Mouse (Mus musculus) lung, postnatal 0 days (tissue): ENCODE data around the gene Krtap12-1. TPM values are rescaled to one million over a fixed set of nuclear protein-coding genes. Genes with fewer than 3 reads are reported as not detected.

ENCODE experiments used
- ATAC-seq: fragments of 200-750 bp; cut with Nextera tagmentation; 2 replicates; pipeline ENCODE4 v1.8.0; 2017; ENCODE audit warnings: moderate library complexity
- DNase-seq: peaks from one replicate; pipeline ENCODE4 v3.0.0-alpha.2; 2016; ENCODE audit warnings: low spot score
- H3K27ac ChIP-seq: fragments of 300-500 bp; sonication (generic); 2 replicates; pipeline ENCODE4 v1.5.1; 2014; ENCODE audit warnings: antibody characterized with exemption, mild to moderate bottlenecking, low read length, mixed read lengths
- H3K27me3 ChIP-seq: fragments of 300-500 bp; sonication (generic); replicated peaks from 2 replicates; pipeline ENCODE4 v1.6.1; 2014; ENCODE audit warnings: low read length, mixed read lengths; ENCODE audit not compliant: insufficient read depth
- H3K36me3 ChIP-seq: fragments of 300-500 bp; sonication (generic); 2 replicates; pipeline ENCODE4 v1.6.1; 2014; ENCODE audit warnings: low read length, mixed read lengths; ENCODE audit not compliant: insufficient read depth
- H3K4me1 ChIP-seq: fragments of 300-500 bp; sonication (generic); 2 replicates; pipeline ENCODE4 v1.6.1; 2014; ENCODE audit warnings: antibody characterized with exemption, low read depth, low read length, mixed read lengths; ENCODE audit not compliant: insufficient read depth
- H3K4me2 ChIP-seq: fragments of 300-500 bp; sonication (generic); replicated peaks from 2 replicates; pipeline ENCODE4 v1.6.1; 2014; ENCODE audit warnings: low read depth, mild to moderate bottlenecking, low read length, moderate library complexity, mixed read lengths
- H3K4me3 ChIP-seq: fragments of 300-500 bp; sonication (generic); 2 replicates; pipeline ENCODE4 v1.5.1; 2014; ENCODE audit warnings: low read depth, low read length
- H3K9ac ChIP-seq: fragments of 300-500 bp; sonication (generic); replicated peaks from 2 replicates; pipeline ENCODE4 v1.6.1; 2014; ENCODE audit warnings: low read depth, mild to moderate bottlenecking
- H3K9me3 ChIP-seq: fragments of 300-500 bp; sonication (generic); 2 replicates; pipeline ENCODE4 v1.6.1; 2016; ENCODE audit warnings: low read length, mixed read lengths
- CTCF ChIP-seq: IDR thresholded peaks from 2 replicates; pipeline ENCODE4 v1.5.1; 2016; ENCODE audit warnings: antibody characterized with exemption, mild to moderate bottlenecking
- EP300 ChIP-seq: IDR thresholded peaks from 2 replicates; pipeline ENCODE4 v1.6.1; 2016; ENCODE audit warnings: antibody characterized with exemption, mild to moderate bottlenecking, control low read depth
- WGBS: fragments of 180-500 bp; shearing (Covaris S2); extraction: QIAGEN DNeasy Blood & Tissue Kit; methylation state at CpG from one replicate; pipeline ENCODE4 v1.1.7; 2014; 5-methylcytosine and 5-hydroxymethylcytosine counted together
- polyA plus RNA-seq: library from polyadenylated mRNA; unstranded; fragments of >200 nt; fragmentation: Nextera tagmentation; extraction: Ambion mirVana; gene quantifications from 2 replicates; pipeline ENCODE4 v1.2.1, GENCODE M21; 2015

The Krtap12-1 gene
- polyA plus RNA-seq, 1 experiment from 2014 or later, result not detected

DNA sequence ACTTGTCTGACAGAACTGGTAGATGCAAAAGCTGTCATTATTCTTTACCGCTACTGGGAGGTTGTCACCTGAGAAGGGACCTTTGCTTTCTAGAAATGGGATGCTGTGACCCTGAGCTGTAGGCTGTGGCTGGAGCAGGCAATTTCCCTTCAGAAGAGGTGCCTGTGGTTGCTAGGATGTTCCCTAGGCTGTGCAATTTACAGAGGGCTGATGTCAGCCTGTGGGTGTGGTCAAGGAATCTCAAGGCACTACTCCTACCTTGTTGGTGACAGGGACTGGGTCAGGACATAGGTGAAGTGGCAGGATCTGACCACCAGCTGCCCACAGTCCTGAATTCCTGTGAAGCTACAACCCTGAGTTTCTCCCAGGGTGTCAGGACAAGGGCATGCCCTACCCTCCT is 49.3 kb downstream of the Krtap12-1 start:
- Histone ChIP-seq H3K27me3 (no peaks in the 10 kb centered on the region), H3K4me1 (no peaks in the 10 kb centered on the region), H3K4me2 (no peak overlapping the region), H3K27ac (no peak overlapping the region), H3K9me3 (no peaks in the 10 kb centered on the region), H3K4me3 (no peak overlapping the region), H3K9ac (no peak overlapping the region), H3K36me3 (no peaks in the 10 kb centered on the region)
- WGBS, result 82% methylated on average over 1 of the region's 1 CpGs
- no peak for TF ChIP-seq CTCF
- TF ChIP-seq EP300, result no peak
- DNase-seq, result no peak
- ATAC-seq, result no peak

Other genes starting within 250 kb of the Krtap12-1 start
- 26.8 and 27.2 TPM in 2 replicates for gene Fam207a, start 204.8 kb upstream of the Krtap12-1 start, polyA plus RNA-seq
- gene Itgb2, start 190.3 kb upstream of the Krtap12-1 start, polyA plus RNA-seq, result 19.1 and 21.1 TPM in 2 replicates
- gene Pttg1ip, start 138.9 kb upstream of the Krtap12-1 start, polyA plus RNA-seq, result 189 and 207 TPM in 2 replicates
- gene Sumo3, start 114.5 kb upstream of the Krtap12-1 start, polyA plus RNA-seq, result 185 and 209 TPM in 2 replicates
- 4.9 and 6.4 TPM in 2 replicates for gene Gm49325, start 114.4 kb upstream of the Krtap12-1 start, polyA plus RNA-seq
- gene Ube2g2, start 98.3 kb upstream of the Krtap12-1 start, polyA plus RNA-seq, result 59.8 and 65.6 TPM in 2 replicates
- 0.12 and 0.13 TPM in 2 replicates for gene Tspear, start 34.0 kb upstream of the Krtap12-1 start, polyA plus RNA-seq
- gene Gm19402, start 29.8 kb upstream of the Krtap12-1 start, polyA plus RNA-seq, result not detected in 2 replicates
- gene Gm9508, start 23.4 kb upstream of the Krtap12-1 start, polyA plus RNA-seq, result not detected in 2 replicates
- not detected in 2 replicates for gene Gm10272, start 14.0 kb upstream of the Krtap12-1 start, polyA plus RNA-seq
- not detected in 2 replicates for gene Gm10024, start 9.1 kb upstream of the Krtap12-1 start, polyA plus RNA-seq
- not detected in 2 replicates for gene Gm10142, start 4.8 kb upstream of the Krtap12-1 start, polyA plus RNA-seq
- gene Gm10100, start 5.9 kb downstream of the Krtap12-1 start, polyA plus RNA-seq, result not detected in 2 replicates
- gene Gm18596, start 22.0 kb downstream of the Krtap12-1 start, polyA plus RNA-seq, result not detected in 2 replicates
- not detected in 2 replicates for gene Gm9736, start 30.8 kb downstream of the Krtap12-1 start, polyA plus RNA-seq
- not detected in 2 replicates for gene Gm3233, start 39.1 kb downstream of the Krtap12-1 start, polyA plus RNA-seq
- not detected in 2 replicates for gene Gm3238, start 50.7 kb downstream of the Krtap12-1 start, polyA plus RNA-seq
- gene Gm7138, start 56.3 kb downstream of the Krtap12-1 start, polyA plus RNA-seq, result not detected in 2 replicates
- gene Gm3250, start 61.9 kb downstream of the Krtap12-1 start, polyA plus RNA-seq, result not detected in 2 replicates
- not detected in 2 replicates for gene Gm7137, start 67.6 kb downstream of the Krtap12-1 start, polyA plus RNA-seq
- gene Gm9639, start 74.5 kb downstream of the Krtap12-1 start, polyA plus RNA-seq, result not detected in 2 replicates
- gene Gm19668, start 78.5 kb downstream of the Krtap12-1 start, polyA plus RNA-seq, result not detected in 2 replicates
- gene Gm9507, start 91.2 kb downstream of the Krtap12-1 start, polyA plus RNA-seq, result not detected in 2 replicates
- not detected in 2 replicates for gene Gm2696, start 94.1 kb downstream of the Krtap12-1 start, polyA plus RNA-seq
- not detected in 2 replicates for gene Krtap10-4, start 106.5 kb downstream of the Krtap12-1 start, polyA plus RNA-seq
- not detected in 2 replicates for gene Krtap10-10, start 115.3 kb downstream of the Krtap12-1 start, polyA plus RNA-seq
- not detected in 2 replicates for gene Gm36176, start 126.2 kb downstream of the Krtap12-1 start, polyA plus RNA-seq
- not detected in 2 replicates for gene Gm10318, start 132.3 kb downstream of the Krtap12-1 start, polyA plus RNA-seq
- gene Gm3285, start 141.4 kb downstream of the Krtap12-1 start, polyA plus RNA-seq, result not detected in 2 replicates
- 1.2 and 1.6 TPM in 2 replicates for gene Lrrc3, start 181.9 kb downstream of the Krtap12-1 start, polyA plus RNA-seq
- 0.52 and 0.74 TPM in 2 replicates for gene Trpm2, start 250.0 kb downstream of the Krtap12-1 start, polyA plus RNA-seq